Mouse (Mus musculus) liver, adult 2 months (tissue): ENCODE results near the gene Aspa. TPM values are rescaled to one million over a fixed set of nuclear protein-coding genes. Genes with fewer than 3 reads are reported as not detected.

ENCODE experiments used
- DNase-seq: peaks from one replicate; pipeline ENCODE4 v3.0.0-alpha.2; 2011; ENCODE audit warnings: low read depth, low spot score; ENCODE audit errors: extremely low read depth
- H3K27ac ChIP-seq: fragments of 200-500 bp; replicated peaks from 2 replicates; pipeline ENCODE4 v1.5.1; 2012; ENCODE audit warnings: low read depth, mild to moderate bottlenecking, control low read depth, inconsistent platforms, low read length; ENCODE audit not compliant: insufficient read depth
- H3K27me3 ChIP-seq: fragments of 200-500 bp; 2 replicates; pipeline ENCODE4 v1.6.1; 2012; ENCODE audit warnings: mild to moderate bottlenecking, moderate library complexity, low read length, inconsistent platforms; ENCODE audit not compliant: control insufficient read depth, insufficient read depth
- H3K36me3 ChIP-seq: fragments of 200-500 bp; 2 replicates; pipeline ENCODE4 v1.6.1; 2012; ENCODE audit warnings: low read length, inconsistent platforms; ENCODE audit not compliant: control insufficient read depth, insufficient read depth
- H3K4me1 ChIP-seq: fragments of 200-500 bp; 2 replicates; pipeline ENCODE4 v1.6.1; 2011; ENCODE audit warnings: low read length; ENCODE audit not compliant: control insufficient read depth, insufficient read depth
- H3K4me3 ChIP-seq: fragments of 200-500 bp; 2 replicates; pipeline ENCODE4 v1.5.1; 2011; ENCODE audit warnings: low read depth, mild to moderate bottlenecking, control low read depth, low read length, moderate library complexity; ENCODE audit not compliant: insufficient read depth
- H3K79me2 ChIP-seq: fragments of 200-500 bp; 2 replicates; pipeline ENCODE4 v1.6.1; 2012; ENCODE audit warnings: inconsistent platforms, mild to moderate bottlenecking, low read length, moderate library complexity; ENCODE audit not compliant: control insufficient read depth, insufficient read depth
- H3K9ac ChIP-seq: fragments of 200-500 bp; 2 replicates; pipeline ENCODE4 v1.6.1; 2012; ENCODE audit warnings: low read depth, mild to moderate bottlenecking, control low read depth, inconsistent platforms, low read length
- CTCF ChIP-seq: fragments of 200-500 bp; IDR thresholded peaks from 2 replicates; pipeline ENCODE4 v1.5.1; 2011; ENCODE audit warnings: low read depth, low read length, control low read depth
- POLR2A ChIP-seq: fragments of 200-500 bp; IDR thresholded peaks from 2 replicates; pipeline ENCODE4 v1.6.1; 2011; ENCODE audit warnings: low read length, control low read depth; ENCODE audit not compliant: insufficient read depth; ENCODE audit errors: extremely low read depth
- WGBS: fragments of 180-500 bp; shearing (Covaris S2); methylation state at CpG from one replicate; pipeline ENCODE4 v1.1.7; 2018; 5-methylcytosine and 5-hydroxymethylcytosine counted together
- polyA plus RNA-seq: library from polyadenylated mRNA; depleted of rRNA; stranded (reverse); fragments of >200 nt; gene quantifications from 2 replicates; pipeline ENCODE4 v1.2.3, GENCODE M21; 2012; rRNA removed
- total RNA-seq: library from RNA; depleted of rRNA; stranded (reverse); fragments of >200 nt; gene quantifications from 2 replicates; pipeline ENCODE4 v1.2.3, GENCODE M21; 2014; rRNA removed

The Aspa gene
- 32.8 and 40.2 TPM in 2 replicates for total RNA-seq
- 3.2 and 4.2 TPM in 2 replicates for polyA plus RNA-seq

DNA sequence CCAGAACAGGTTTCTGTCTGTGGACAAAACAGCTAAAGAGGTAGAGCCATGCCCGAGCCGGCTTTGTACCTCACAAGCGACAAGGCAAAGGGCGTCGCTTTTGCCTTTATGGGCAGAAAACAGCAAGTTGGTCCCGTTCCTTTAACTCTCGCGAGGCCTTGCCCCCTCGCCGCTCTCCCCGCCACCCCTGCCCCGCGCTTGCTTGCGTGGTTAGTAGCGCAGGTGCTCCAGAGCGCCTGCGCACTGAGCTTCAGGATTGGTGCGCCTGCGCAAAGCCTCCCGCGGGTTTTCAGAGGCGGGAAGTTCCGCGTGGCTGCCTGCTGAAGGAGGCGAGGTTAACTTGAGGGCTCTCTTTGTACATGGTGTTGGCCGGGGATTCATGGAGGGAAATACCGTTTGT lies at the start of gene Aspa, which contains the start of the genes Gm49340 and Spata22:
TSS of gene Aspa (minus strand) at position 155 of the 400 bp plus-strand sequence.
TSS of gene Gm49340 (plus strand) at position 300 of the 400 bp plus-strand sequence.
TSS of gene Spata22 (plus strand) at position 300 of the 400 bp plus-strand sequence.
- H3K79me2 ChIP-seq = 0 out of 2 replicates have a peak, but pooled peaks cover 3% of the 10 kb centered on the region
- H3K27ac ChIP-seq = no peak within 1 kb of the TSS
- no peaks in the 10 kb centered on the region for H3K27me3 ChIP-seq
- no peaks in the 10 kb centered on the region for H3K36me3 ChIP-seq
- TF ChIP-seq CTCF (no peak), POLR2A (no peak)
- DNase-seq = no peak
- H3K9ac ChIP-seq = no peak within 1 kb of the TSS
- WGBS = 87% methylated on average over 27 of the region's 27 CpGs
- peaks cover 9% of the 10 kb centered on the region; the same call in 1 of the 2 replicates for H3K4me1 ChIP-seq
- H3K4me3 ChIP-seq = no peak within 1 kb of the TSS

DNA sequence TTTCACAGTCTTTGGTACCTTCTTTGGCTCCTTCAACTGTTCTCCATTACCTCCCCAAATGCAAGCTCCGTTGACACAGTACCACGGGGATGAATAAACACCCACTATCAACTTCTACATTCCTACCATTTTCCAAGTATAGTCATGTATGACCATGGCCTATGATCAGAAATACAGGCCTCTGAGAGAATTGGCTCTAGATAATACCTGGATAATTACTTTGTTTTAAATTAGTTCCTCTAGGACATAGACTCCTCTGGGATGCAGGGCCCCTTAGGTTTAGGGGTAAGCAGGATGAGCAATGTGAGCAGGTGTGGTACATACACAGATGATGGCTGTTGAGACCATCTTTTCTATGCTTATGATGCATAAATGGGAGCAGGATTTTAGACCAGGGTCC lies 41.5 kb upstream of the Aspa start, which contains the start of gene Olfr376:
TSS of gene Olfr376 (plus strand) at position 301 of the 400 bp plus-strand sequence.
- no peaks in the 10 kb centered on the region for H3K36me3 ChIP-seq
- H3K4me3 ChIP-seq = no peak within 1 kb of the TSS
- TF ChIP-seq CTCF = no peak
- no peak for TF ChIP-seq POLR2A
- no peak for DNase-seq
- no peak within 1 kb of the TSS for H3K27ac ChIP-seq
- H3K9ac ChIP-seq = no peak within 1 kb of the TSS
- WGBS = 74% methylated on average over 2 of the region's 2 CpGs
- H3K27me3 ChIP-seq = no peaks in the 10 kb centered on the region
- no peaks in the 10 kb centered on the region for H3K79me2 ChIP-seq
- H3K4me1 ChIP-seq = no peaks in the 10 kb centered on the region

DNA sequence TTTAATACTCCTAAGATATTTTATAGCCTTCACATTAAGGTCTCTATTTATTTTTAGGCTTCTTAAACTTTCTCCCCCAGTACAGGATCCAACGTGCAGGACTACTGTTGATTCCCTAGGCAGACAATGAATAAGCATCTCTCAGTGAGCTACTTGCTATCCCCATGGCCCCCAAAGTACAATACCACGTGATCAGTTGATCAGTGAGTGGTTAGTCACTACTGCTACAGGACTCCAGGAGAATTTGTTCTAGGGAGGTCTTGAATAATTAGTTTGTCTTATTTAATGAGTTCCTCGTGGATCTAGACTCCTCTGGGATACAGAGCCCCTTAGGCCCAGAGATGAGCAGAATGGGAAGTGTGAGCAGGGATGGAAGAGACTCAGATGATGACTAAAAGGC lies 21.1 kb upstream of the Aspa start, which contains the start of gene Olfr20:
TSS of gene Olfr20 (plus strand) at position 301 of the 400 bp plus-strand sequence.
- Histone ChIP-seq H3K27me3 (no peaks in the 10 kb centered on the region), H3K4me1 (no peaks in the 10 kb centered on the region), H3K9ac (no peak within 1 kb of the TSS), H3K27ac (no peak within 1 kb of the TSS), H3K4me3 (no peak within 1 kb of the TSS), H3K79me2 (no peaks in the 10 kb centered on the region), H3K36me3 (peaks cover 6% of the 10 kb centered on the region)
- DNase-seq = no peak
- TF ChIP-seq POLR2A = no peak
- TF ChIP-seq CTCF = no peak
- 64% methylated on average over 3 of the region's 3 CpGs for WGBS

DNA sequence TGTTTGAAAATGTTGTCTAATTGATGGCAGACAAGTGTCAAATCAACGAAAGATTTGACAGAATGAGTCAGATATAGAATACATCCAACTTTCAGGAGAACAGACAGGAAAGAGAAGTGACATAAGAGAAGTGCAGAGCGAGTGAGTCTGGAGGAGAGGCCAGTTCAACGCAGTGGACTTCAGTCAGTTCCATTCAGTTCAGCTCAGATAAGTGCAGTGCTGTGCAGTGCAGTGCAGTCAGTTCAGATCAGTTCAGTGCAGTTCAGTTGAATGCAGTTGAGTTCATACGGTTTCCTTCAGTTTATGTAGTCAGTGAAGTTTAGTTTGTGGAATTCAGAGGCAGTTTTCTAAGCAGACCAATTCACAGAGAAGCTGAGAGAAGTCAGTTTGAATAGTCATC lies 7.5 kb upstream of the Aspa start:
- Histone ChIP-seq H3K9ac (no peak overlapping the region), H3K79me2 (no peaks in the 10 kb centered on the region), H3K27me3 (no peaks in the 10 kb centered on the region), H3K4me1 (no peaks in the 10 kb centered on the region), H3K27ac (no peak overlapping the region), H3K36me3 (no peaks in the 10 kb centered on the region), H3K4me3 (no peak overlapping the region)
- TF ChIP-seq POLR2A = no peak
- TF ChIP-seq CTCF = no peak
- DNase-seq = no peak
- 83% methylated on average over 4 of the region's 4 CpGs for WGBS

DNA sequence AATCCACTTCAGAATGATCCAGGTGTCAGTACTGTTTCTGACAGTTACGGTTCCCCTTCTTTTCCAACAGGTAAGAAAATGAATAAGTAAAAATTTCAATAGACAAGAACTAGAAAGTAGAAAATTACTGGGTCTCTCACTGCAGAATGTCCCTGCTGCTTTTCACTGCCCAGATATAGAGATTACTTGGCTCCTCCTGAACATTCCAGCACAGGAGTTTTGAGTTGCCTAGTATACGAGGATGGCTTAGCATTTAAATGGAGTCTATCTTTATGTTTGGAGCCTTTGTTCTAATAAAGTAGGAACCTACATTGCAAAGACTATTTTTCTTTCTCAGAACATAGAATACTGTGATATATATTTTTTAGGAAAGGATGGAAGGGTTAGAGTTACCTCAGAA lies 4.0 kb upstream of the Aspa start:
- H3K36me3 ChIP-seq = no peaks in the 10 kb centered on the region
- no peak overlapping the region for H3K27ac ChIP-seq
- H3K9ac ChIP-seq = no peak overlapping the region
- no peaks in the 10 kb centered on the region for H3K27me3 ChIP-seq
- H3K4me1 ChIP-seq = no peaks in the 10 kb centered on the region
- H3K4me3 ChIP-seq = no peak overlapping the region
- WGBS = 95% methylated on average over 2 of the region's 2 CpGs
- TF ChIP-seq POLR2A = no peak
- no peak for TF ChIP-seq CTCF
- no peak for DNase-seq
- 0 out of 2 replicates have a peak, but pooled peaks cover 3% of the 10 kb centered on the region for H3K79me2 ChIP-seq

DNA sequence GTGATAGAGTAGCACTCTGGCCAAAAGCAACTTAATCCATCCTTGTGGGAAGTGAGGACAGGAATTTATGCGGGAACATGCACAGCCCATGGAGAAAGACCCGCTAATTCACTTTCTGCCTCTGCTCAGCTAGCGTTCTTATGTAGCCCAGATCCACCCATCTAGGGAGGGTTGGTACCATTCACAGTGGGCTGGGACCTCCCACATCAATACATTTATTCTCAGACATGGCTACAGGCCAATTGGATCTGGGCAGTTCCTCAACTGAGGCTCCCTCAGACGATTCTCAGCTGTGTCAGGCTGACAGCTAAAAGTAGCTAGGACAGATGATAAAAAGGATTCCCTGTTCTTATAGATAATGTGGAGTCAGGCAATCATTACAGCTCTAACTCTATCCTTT lies 2.0 kb downstream of the Aspa start:
- TF ChIP-seq CTCF = no peak
- Histone ChIP-seq H3K4me1 (peaks cover 9% of the 10 kb centered on the region; the same call in 1 of the 2 replicates), H3K4me3 (no peak overlapping the region), H3K27me3 (no peaks in the 10 kb centered on the region), H3K27ac (no peak overlapping the region), H3K79me2 (peaks cover 7% of the 10 kb centered on the region; the same call in 1 of the 2 replicates), H3K36me3 (no peaks in the 10 kb centered on the region), H3K9ac (no peak overlapping the region)
- no peak for DNase-seq
- 19% methylated on average over 4 of the region's 4 CpGs for WGBS
